Mouse (Mus musculus) brown adipose tissue, adult 24 weeks (tissue): ENCODE data around the gene Ssxa1. TPM values are rescaled to one million over a fixed set of nuclear protein-coding genes. Genes with fewer than 3 reads are reported as not detected.
"Not testable (repeated sequence)": the region's sequence is repeated elsewhere in the genome, so short reads cannot be mapped to it uniquely, and the experiment has no call there.

ENCODE experiments used
- H3K27ac ChIP-seq: fragments of 200-500 bp; replicated peaks from 2 replicates; pipeline ENCODE4 v1.5.1; 2012; ENCODE audit warnings: low read depth, mild to moderate bottlenecking, low read length
- H3K4me1 ChIP-seq: fragments of 200-500 bp; 2 replicates; pipeline ENCODE4 v1.6.1; 2012; ENCODE audit warnings: low read length, mixed read lengths; ENCODE audit not compliant: control insufficient read depth, insufficient read depth, insufficient read length
- H3K4me3 ChIP-seq: fragments of 200-500 bp; 2 replicates; pipeline ENCODE4 v1.5.1; 2012; ENCODE audit warnings: low read depth, mild to moderate bottlenecking, low read length, moderate library complexity; ENCODE audit not compliant: insufficient read depth
- polyA plus RNA-seq: library from polyadenylated mRNA; stranded (reverse); fragments of >200 nt; gene quantifications from 2 replicates; pipeline ENCODE4 v1.2.4, GENCODE M21; 2012; ENCODE audit not compliant: missing spikeins, insufficient read depth, insufficient read length

Gene Ssxa1
- polyA plus RNA-seq: not detected in 2 replicates

DNA sequence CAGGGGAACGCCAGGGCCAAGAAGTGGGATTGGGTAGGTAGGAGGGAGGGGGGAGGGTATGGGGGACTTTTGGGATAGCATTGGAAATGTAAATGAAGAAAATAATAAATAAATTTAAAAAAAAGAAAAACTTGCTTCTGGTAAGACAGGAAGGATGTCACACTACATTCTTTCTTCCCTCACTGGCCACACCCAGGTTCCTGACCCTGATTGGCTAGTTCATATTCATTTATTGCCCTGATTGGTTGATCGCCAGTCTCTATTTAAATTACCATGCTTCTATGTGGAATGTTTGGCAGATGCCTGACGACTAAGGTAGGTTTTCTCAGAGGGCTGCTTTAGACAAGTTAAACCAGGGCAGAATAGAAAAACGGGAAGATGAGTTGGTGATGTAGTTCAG lies at the start of gene Ssxa1:
Gene Ssxa1, plus strand, starts transcription at position 301 of the 400 bp plus-strand sequence.
- H3K4me3 ChIP-seq: no peak within 1 kb of the TSS
- no peak within 1 kb of the TSS for H3K27ac ChIP-seq
- no peaks in the 10 kb centered on the region for H3K4me1 ChIP-seq

DNA sequence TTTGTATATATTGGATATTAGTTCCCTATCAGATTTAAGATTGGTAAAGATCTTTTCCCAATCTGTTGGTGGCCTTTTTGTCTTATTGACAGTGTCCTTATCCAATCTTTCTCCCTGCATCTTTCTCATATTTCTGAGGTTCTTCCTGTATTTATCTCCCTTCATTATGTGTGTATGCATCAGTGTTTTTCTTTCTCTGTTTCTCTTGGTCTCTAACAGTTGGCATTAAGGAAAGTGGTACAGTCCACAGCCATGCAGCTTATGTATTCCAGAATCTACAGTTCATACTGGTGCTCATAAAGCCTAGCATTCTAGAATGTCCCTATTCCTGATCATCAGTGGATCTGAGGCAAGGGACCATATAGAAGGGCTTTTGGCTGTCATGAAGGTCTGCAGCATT lies 47.5 kb upstream of the Ssxa1 start, which contains the start of gene Spaca5:
Gene Spaca5, plus strand, starts transcription at position 301 of the 400 bp plus-strand sequence.
- Histone ChIP-seq H3K4me3 (no peak within 1 kb of the TSS), H3K27ac (no peak within 1 kb of the TSS), H3K4me1 (no peaks in the 10 kb centered on the region)

DNA sequence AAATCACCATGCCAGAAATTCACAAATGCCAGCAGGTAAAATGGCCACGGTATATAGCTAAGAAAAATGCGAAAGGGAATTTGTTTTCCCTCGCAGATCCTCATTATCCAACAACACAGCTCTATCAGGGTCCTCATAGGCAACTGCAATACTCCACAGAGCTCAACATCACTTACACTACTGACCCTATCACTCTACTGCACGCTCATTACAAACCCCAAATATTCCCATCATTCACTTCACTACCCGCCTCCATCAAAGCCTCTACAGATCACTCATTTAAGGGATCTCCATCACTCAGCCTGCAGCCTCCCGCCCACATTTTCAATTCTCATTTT lies 27.0 kb upstream of the Ssxa1 start:
- peak overlapping the region; percentile 56; the same call in 1 of the 2 replicates for H3K27ac ChIP-seq
- no peaks in the 10 kb centered on the region for H3K4me1 ChIP-seq
- H3K4me3 ChIP-seq: peak overlapping the region; percentile 77

DNA sequence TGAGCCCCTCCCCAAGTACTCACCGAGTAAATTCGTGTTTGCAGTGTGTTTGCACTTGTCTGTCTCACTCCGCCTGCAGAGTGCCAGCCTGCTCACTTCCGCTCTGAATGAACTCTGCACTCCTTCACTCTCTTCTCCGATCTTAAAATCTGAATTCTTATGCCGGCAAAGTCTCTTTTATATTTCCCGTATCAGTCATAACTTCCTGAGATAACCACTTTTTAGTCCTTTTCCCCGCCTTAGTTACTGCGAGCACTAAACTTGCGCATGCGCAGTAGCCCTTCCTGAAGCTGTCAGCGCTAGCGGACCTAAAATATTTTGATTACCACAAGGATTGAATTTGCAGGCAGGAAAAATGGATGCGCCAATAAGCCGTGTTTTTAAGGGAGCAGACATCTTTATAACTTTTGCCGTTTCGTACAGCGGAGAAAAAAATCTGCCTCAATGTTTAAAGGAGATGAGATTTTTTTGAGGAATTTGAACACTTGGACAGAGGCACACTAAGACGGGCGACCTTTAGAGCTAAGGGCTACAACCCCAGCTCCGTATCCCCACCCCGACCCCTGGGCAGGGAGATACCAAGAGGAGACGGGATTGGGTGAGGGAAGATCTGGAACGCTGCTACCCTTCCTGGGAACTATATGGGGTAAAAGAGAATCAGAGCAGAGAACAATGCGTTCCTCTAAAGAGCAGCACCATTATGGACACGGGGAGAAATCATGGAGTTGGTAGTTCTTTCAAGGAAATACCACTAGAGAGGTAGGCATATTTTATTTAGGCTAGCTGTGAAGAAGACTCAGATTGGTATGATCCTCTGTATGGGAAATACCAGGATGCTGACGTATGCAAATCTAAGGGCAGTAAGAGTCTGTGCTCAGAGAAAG lies 26.4 kb upstream of the Ssxa1 start, which contains the start of gene Zfp300:
Gene Zfp300, minus strand, starts transcription at position 545 of the 884 bp plus-strand sequence.
- H3K4me3 ChIP-seq: peak within 1 kb of the TSS; percentile 77
- peak within 1 kb of the TSS; percentile 87 for H3K27ac ChIP-seq
- no peaks in the 10 kb centered on the region for H3K4me1 ChIP-seq

DNA sequence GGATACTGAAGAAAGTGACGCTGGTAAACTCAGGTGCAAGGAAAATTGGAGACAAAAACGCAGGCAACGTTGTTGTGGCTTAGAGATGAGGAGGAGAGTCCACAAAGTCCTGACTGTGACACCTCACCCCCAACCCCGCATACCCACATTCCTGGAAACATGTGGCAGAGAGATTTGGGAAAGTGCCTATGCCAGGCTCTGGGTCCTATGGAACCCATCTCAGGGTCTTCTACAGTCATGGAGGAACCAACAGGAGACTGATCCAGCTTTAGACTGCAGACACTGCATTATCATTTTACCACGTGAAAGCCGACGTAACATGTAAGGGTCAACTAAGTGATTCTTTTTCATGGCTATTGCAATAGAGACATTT lies 25.8 kb upstream of the Ssxa1 start:
- 0 out of 2 replicates have a peak overlapping the region, but pooled peaks have one; percentile 49 for H3K27ac ChIP-seq
- H3K4me3 ChIP-seq: peak overlapping the region; percentile 45
- no peaks in the 10 kb centered on the region for H3K4me1 ChIP-seq

DNA sequence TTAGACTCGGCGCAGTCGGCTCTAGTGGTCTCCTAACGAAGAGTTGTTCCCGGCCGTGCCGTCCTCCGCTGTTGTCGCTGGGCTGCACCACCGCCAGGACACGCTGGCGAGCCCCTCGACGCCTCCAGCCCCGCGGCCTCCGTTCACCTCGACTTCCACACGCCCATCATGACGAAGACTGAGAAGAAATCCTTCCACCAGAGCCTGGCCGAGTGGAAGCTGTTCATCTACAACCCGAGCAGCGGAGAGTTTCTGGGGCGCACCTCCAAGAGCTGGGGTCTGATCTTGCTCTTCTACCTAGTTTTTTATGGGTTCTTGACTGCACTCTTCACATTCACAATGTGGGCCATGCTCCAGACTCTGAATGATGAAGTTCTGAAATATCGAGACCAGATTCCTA lies 31.1 kb downstream of the Ssxa1 start:
- not testable (repeated sequence) for H3K27ac ChIP-seq, H3K4me3 ChIP-seq, H3K4me1 ChIP-seq

Other genes starting within 250 kb of the Ssxa1 start
- gene Timp1, start 245.7 kb upstream of the Ssxa1 start, polyA plus RNA-seq: not detected in 2 replicates
- gene Syn1, start 194.8 kb upstream of the Ssxa1 start, polyA plus RNA-seq: not detected in 2 replicates
- 9.0 and 13.0 TPM in 2 replicates for gene Cfp, start 184.3 kb upstream of the Ssxa1 start, polyA plus RNA-seq
- gene Elk1, start 165.2 kb upstream of the Ssxa1 start, polyA plus RNA-seq: 5.5 and 8.8 TPM in 2 replicates
- 103 and 122 TPM in 2 replicates for gene Uxt, start 153.8 kb upstream of the Ssxa1 start, polyA plus RNA-seq
- 2.2 and 2.8 TPM in 2 replicates for gene Zfp182, start 53.5 kb upstream of the Ssxa1 start, polyA plus RNA-seq
- gene Spaca5, start 47.4 kb upstream of the Ssxa1 start, polyA plus RNA-seq: not detected in 2 replicates
- gene Zfp300, start 26.3 kb upstream of the Ssxa1 start, polyA plus RNA-seq: 0.63 and 0.67 TPM in 2 replicates
- not detected in 2 replicates for gene Gm21876, start 59.8 kb downstream of the Ssxa1 start, polyA plus RNA-seq